Mouse (Mus musculus): ENCODE results near the gene Coro2b.

Coro2b gene

DNA sequence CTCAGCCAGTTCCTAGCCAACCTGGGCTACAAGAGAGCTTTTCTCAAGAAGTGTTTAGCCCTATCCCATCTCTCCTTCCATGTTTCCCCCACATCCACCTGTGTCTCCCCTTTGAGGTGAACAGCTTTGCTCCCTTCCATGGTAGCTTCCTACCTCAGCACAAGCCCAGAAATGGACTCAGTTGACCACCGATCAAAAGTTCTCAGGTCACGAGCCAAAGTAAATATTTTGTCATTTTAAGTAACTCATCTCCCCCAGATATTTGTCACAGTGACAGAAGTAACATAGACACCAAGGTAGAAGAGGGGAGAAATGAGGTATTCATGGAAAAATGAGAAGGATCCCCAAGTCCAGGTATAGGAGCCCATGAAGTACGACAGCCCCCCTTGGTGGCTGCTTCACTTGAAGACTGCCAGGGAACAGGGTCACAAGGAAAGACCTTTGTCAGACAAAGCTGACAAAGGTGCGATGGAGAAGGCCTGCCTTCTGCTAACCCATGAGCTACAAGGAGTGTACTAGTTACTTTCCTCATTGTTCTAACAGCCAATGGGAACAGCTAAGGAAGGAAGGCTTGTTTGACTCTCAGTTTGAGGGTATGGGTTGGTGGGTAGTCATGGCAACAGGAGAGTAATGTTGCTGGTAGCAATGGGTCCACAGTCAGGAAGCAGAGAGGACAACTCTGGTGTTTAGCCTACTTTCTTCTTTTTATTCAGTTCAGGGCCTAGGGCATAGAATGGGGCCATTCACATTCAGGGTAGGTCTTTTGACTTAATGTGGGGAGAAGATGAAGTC lies 150.9 kb downstream of the Coro2b start:
- DNase-seq, result no peak

DNA sequence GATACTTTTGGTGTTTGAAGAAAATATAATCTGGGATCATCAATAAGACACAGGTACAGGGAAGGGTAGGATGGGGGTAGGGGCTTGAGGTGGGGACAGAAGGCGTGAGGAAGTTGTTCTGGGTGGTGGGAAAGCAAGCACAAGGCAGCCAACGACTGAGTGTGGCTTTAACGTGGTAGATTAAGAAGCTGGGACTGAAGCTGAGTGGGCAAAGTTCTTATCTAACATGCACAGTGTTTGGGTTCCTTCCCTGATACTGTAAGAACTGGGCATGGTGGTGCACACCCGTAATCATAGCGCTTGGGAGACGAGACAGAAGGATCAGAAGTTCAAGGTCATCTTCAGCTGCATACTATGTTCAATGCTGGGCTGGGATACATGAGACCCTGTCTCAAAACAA lies 151.8 kb downstream of the Coro2b start:
- DNase-seq, result no peak

DNA sequence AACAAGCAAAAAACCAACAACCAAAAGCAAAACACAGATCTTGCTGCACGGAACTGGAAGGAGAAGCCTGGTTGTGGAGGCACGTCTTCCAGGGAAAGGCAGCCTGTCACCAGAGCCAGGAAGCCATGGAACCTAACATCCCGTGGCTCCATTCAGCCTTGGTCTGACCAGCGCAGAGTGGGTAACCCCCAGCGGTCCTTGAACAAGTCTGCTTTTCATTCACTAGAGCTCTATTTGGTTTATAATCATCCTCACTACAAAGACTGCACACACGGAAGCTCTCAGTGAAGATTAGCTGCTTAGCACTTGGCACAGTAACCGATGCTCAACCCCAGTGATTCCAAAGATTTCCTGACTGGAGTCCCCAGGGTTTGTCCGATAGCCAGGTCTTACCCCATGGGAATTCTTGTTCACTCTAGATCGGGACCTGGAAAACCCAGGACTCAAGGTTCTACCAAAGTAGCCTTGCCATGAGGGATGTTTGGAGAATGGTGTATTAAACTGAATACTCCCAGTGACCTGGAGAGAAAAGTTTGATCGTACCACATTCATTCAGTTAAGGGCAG lies 154.2 kb downstream of the Coro2b start:
- no peak for DNase-seq

DNA sequence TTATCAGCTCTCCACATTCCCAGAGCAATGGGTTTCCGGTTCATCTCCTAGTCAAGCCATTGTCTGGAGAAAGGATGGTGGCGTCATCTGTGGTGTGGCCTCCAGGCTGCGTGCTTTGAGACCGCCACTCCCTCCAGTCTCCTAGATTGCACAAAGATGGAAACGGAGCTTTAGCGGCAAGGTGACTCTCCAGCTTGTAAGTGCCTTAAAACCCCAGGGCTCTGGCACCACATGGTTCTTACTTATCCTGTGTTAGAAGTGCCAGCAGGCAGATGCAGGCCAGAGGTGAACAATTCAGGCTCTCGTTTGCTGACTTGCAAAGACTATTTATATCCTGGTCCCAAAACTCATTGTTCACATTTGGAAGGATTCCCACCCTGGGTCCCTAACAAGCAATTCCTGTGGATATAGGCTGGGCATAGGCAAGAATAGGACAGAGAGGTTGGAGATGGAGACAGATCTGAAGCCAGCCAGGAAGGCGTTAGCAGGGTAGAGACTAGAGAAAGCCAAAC lies 155.4 kb downstream of the Coro2b start:
- DNase-seq, result peak; percentile 38 to 41

DNA sequence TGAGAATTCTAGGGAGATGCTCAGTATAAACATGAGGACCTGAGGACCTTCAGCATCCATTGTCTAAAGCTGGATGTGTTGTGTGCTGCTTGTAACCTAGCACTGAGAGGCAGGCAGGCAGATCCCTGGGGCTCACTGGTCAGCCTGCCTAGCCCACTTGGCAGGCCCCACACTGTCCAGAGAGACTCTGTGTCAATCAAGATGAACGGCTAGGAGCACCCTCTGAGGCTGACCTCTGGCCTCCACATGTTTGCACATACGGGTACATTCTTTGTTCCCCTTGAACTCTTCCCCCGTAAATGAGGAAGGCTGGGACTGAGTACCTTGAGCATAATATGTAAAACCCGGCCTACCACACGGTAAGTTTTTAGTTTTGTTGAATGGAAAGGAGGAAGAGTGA lies 156.5 kb downstream of the Coro2b start:
- no peak for DNase-seq

DNA sequence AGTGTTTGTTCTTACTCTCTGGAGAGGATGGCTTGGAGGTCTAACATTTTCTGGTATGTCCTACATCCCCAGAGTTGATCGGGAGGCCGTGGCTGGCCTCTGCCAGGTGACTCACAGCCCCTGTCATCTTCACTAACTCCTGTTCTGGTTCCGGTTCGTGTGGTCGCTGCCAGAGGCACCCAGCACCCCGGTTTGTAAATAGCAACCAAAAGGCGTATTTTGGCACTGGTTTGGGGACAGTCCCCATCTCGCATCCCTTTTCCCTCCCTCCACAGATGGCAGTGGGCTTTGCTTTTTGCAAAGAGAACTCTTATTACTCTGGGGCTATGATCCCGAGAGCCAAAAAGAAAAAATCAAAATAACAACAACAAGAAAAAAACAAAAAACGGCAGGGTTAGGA lies 158.9 kb downstream of the Coro2b start:
- no peak for DNase-seq

DNA sequence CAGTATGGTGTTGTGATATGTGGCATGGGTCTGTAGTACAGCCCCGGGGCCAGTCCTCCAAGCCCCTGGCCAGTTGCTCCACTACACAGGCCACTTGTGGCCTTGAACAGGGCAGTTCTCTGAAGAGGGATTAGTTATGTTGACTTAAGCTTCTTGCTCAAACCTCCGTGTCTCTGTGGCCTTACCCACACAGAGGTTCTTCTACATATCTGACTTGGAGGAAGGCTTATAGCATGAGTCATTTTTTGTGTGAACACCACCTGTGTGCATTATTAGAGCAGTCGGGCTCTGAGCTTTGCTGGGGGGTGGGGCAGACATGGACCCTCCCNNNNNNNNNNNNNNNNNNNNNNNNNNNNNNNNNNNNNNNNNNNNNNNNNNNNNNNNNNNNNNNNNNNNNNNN lies 162.6 kb downstream of the Coro2b start:
- no peak for DNase-seq

DNA sequence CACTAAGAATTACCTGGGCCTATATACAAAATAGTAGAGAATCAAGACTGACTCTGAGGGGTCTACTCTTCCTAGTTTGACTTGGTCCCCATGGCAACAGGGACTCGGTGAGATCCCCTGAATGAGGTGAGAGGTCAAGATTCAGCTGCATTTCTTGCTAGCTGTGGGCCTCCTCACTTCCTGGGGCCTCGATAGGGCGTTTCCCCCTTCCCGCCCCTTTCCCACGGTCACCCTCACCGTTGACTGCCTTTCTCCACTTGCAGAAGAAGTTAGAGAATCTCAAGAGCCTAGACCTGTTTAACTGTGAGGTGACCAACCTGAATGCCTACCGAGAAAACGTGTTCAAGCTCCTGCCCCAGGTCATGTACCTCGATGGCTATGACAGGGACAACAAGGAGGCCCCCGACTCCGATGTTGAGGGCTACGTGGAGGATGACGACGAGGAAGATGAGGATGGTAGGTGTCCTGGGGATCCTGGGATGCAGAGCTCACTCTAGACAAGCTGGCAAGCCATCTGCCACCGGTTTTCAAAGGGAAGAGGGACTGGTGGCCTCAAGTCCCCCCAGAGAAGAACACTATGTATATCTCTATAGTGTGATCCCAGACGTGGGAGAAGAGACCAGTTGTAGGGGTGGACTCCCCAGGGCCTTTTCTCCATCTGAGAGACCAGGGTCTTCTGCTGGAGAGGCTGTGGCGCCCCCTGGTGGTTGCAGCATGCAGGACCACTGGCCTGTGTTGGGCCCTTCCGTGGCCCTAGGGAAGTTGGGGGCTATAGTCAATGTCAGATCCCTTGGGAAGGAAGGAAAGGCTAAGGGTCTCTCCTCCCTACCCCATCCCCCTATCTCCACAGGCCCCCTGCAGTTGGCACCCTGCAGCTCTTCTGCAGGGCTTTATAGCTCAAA lies 163.4 kb downstream of the Coro2b start:
- DNase-seq, result peak; percentile 74 to 93

DNA sequence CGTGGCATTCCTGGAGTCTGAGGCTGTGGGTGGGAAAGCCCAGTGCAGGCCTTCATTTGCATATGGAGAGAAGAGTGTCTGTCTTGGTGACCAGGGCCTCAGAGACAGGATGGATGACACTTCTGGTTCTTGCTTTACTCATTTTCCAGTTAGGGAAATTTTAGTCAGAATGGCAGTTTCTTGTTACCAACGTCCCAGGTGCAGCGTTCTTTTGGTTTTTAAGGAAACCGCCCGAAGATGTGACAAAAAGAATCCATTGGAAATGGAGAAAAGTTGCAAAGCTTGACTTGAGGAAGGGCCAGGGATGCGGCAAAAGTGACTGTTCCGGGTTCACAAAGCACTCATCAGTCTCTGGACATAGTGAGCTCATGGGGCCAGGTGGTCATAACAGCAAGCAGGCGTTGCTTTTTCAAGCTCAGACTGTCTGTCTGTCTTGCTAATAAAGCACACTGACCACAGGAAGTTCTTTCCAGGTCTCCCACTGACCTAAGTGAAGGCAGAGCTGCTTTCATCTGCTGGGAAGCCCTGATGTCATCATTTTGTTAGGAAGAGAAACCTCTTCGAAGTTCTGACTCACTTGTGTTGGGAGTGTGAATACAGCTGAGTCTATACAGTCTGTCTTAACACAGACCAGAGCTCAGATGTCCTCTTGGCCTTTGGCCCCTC lies 164.2 kb downstream of the Coro2b start:
- no peak for DNase-seq

DNA sequence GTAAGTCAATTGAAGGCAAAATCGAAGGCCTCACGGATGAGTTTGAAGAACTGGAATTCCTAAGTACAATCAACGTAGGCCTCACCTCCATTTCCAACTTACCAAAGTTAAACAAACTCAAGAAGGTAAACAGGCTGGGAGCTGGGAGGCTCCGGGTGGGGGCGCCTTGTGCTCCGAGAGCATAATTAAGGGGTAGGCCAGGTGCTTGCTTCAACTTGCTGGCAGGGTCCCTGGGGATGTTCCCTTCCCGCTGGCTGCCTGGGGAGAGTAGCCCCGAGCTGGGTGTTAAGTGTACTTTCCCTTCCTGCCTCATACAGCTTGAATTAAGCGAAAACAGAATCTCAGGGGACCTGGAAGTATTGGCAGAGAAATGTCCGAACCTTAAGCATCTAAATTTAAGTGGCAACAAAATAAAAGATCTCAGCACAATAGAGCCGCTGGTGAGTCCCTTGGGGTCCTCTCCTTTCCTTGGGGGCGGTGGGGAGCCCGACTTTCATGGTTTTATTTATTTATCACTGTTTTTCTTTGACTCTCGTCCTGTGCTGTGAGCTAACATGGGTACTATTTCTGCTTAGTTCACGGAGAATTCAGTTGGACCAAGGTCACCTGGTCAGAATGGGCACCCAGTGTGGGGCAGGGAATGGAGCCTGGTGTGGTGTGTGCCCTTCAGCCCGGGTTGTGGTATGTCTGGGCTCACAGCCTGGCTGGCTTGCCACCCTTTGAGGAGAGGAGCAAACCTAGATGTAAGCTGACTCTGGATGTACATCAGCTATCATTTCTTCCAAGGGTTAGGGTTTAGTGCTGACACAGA lies 164.9 kb downstream of the Coro2b start:
- DNase-seq, result peak in 1 of 2 experiments; percentile 22

DNA sequence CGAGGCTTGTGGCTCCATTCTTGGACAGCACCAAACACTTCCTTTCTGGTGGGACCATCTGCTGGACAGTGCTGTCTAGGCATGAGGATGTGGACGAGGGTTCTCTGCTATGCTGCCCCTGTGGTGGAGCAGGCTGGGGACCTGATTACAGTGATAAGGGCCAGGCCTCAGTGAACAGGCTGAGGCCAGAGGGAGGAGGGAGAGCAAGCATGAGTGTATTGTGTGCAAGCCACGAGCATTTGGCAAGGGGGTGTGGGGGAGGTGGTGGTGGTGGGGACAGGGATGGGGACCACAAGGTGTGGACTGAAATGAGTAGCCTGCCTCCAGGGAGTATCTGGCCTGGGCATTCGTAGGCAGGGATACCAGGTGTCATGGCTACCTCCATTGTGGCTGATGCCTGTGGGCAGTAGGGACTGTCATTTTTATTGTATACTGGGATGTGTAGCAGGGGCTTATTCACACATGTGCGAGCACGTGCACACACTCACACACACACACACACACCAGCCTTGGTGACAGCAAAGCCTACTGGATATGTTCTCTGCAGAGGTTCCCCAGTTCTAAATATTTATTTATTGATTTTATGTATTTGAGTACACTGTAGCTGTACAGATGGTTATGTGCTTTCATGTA lies 166.1 kb downstream of the Coro2b start:
- DNase-seq, result no peak

DNA sequence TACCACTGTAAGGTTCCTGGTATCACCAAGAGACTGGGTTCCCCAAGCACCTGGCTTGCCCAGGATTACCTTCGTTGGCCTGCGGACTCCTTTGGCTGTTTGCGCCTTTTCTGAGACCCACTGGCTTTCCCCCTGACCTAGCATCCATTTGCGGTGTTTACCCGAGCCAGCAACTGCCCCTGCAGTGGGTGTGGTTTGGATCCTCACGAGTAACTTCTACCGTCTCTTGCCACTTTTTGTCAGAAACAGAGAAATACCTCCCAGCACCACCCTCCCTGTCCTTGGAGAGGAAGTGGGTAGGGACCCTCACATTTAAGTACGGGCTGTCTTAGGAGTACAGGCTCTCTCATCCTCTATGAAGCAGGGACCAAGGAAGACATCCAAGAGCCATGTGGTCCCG lies 166.7 kb downstream of the Coro2b start:
- DNase-seq, result no peak
